Mouse (Mus musculus): ENCODE measurements around the gene Elp5. TPM values are rescaled to one million over a fixed set of nuclear protein-coding genes. Genes with fewer than 3 reads are reported as not detected.

Gene Elp5
- polyA plus RNA-seq, 1 experiment: 75.3 TPM

DNA sequence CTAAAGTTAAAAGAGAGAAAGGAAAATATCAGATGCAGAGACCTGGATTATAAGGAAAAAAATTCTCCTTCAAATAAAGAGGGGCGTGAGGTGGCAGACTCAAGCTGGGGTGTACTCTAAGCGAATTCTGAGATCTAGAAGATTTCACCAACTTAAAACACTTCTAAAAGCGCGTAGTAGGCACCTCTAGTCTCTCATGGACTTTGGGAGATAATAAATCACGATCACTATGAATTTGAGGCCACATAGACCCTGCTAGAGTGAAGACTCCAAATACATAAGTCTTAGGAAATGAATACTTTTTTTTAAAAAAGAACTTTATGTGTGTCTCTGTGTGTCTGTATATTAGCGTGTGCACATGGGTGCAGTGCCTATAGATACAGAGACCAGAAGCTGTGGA lies 33.4 kb upstream of the Elp5 start:
- peaks cover 9% of the 10 kb centered on the region; the same call in 1 of the 2 replicates for H3K36me3 ChIP-seq (ENCODE audit: control insufficient read depth, insufficient read depth, low read length)
- TF ChIP-seq CTCF (IDR thresholded peaks at IDR 0.05; ENCODE audit: borderline replicate concordance, control insufficient read depth, extremely low read depth, insufficient read depth, low read length, poor library complexity) (no peak), POLR2A (IDR thresholded peaks at IDR 0.05; ENCODE audit: control insufficient read depth, extremely low read depth, insufficient read depth, low read length, poor library complexity) (no peak)
- no peak overlapping the region for H3K4me3 ChIP-seq (ENCODE audit: control insufficient read depth, insufficient read depth, low read length)
- 80% methylated on average over 6 of the region's 6 CpGs for WGBS
- no peak overlapping the region for H3K27ac ChIP-seq (ENCODE audit: control insufficient read depth, insufficient read depth, low read length)
- H3K4me1 ChIP-seq (replicated peaks; ENCODE audit: control insufficient read depth, insufficient read depth, low read length): peaks cover 37% of the 10 kb centered on the region
- no peaks in the 10 kb centered on the region for H3K27me3 ChIP-seq (ENCODE audit: control insufficient read depth, insufficient read depth, low read length)
- DNase-seq: no peak

- H3K27ac ChIP-seq (ENCODE audit: control insufficient read depth, insufficient read depth, low read length): peak within 1 kb of the TSS; percentile 63
- peaks cover 31% of the 10 kb centered on the region for H3K4me1 ChIP-seq (replicated peaks; ENCODE audit: control insufficient read depth, insufficient read depth, low read length)
- H3K36me3 ChIP-seq (ENCODE audit: control insufficient read depth, insufficient read depth, low read length): peaks cover 15% of the 10 kb centered on the region
- under 1% methylated on average over 35 of the region's 35 CpGs for WGBS
- peak within 1 kb of the TSS; percentile 96 for H3K4me3 ChIP-seq (ENCODE audit: control insufficient read depth, insufficient read depth, low read length)
- peak; percentile 88 for DNase-seq
- no peaks in the 10 kb centered on the region for H3K27me3 ChIP-seq (ENCODE audit: control insufficient read depth, insufficient read depth, low read length)
- TF ChIP-seq POLR2A (IDR thresholded peaks at IDR 0.05; ENCODE audit: control insufficient read depth, extremely low read depth, insufficient read depth, low read length, poor library complexity) (0 out of 2 replicates have a peak, but pooled peaks have one; percentile 41), CTCF (IDR thresholded peaks at IDR 0.05; ENCODE audit: borderline replicate concordance, control insufficient read depth, extremely low read depth, insufficient read depth, low read length, poor library complexity) (peak; percentile 83)
Observed at GRCm38 (mm10) chr11:70014880-70015558, 32.7 kb upstream of the Elp5 start, which contains the start of gene Acadvl. TSS of gene Acadvl (minus strand) at chr11:70015411.

DNA sequence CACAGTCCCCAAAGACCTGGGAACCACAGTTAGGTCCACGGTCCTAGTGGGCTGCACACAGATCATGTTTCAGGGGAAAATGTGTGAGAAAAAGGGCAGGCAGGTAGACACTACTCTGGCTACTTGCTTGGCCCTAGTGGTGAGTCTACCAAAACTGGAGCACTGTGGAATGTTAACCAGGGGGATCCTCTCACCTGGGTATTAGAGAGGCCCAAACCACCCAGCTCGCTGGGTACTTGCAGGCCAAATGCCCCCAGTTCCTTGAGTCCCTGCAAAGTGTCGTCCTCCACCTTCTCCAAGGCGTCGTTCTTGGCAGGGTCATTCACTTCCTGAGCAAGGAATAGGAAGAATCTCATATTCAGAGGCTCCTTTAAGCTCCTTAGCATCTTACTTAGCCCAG lies 31.7 kb upstream of the Elp5 start:
- no peak overlapping the region for H3K27ac ChIP-seq (ENCODE audit: control insufficient read depth, insufficient read depth, low read length)
- H3K4me1 ChIP-seq (replicated peaks; ENCODE audit: control insufficient read depth, insufficient read depth, low read length): peaks cover 22% of the 10 kb centered on the region
- peaks cover 25% of the 10 kb centered on the region for H3K36me3 ChIP-seq (ENCODE audit: control insufficient read depth, insufficient read depth, low read length)
- H3K27me3 ChIP-seq (ENCODE audit: control insufficient read depth, insufficient read depth, low read length): no peaks in the 10 kb centered on the region
- no peak for TF ChIP-seq POLR2A (IDR thresholded peaks at IDR 0.05; ENCODE audit: control insufficient read depth, extremely low read depth, insufficient read depth, low read length, poor library complexity)
- no peak for TF ChIP-seq CTCF (IDR thresholded peaks at IDR 0.05; ENCODE audit: borderline replicate concordance, control insufficient read depth, extremely low read depth, insufficient read depth, low read length, poor library complexity)
- 83% methylated on average over 5 of the region's 5 CpGs for WGBS
- H3K4me3 ChIP-seq (ENCODE audit: control insufficient read depth, insufficient read depth, low read length): no peak overlapping the region
- no peak for DNase-seq

DNA sequence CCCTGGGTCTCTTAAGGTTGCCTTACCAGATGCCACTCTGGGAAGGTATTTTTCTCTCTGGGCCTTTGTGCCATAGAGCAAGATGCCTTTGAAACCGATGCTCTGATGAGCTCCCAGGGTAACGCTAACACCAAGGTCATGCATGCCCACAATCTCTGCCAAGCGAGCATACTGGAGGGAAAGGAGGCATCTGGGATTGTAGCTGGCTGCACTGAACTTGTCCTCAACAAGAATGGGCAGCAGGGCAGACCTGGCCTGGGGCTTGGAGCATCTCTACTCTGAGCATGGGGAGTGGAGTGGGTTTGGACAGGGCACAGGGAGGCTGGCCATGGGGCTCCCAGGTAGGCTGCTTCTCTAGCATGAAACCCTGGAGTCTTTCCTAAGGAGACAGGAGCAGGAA lies 31.1 kb upstream of the Elp5 start:
- Histone ChIP-seq H3K4me1 (replicated peaks; ENCODE audit: control insufficient read depth, insufficient read depth, low read length) (peaks cover 19% of the 10 kb centered on the region), H3K36me3 (ENCODE audit: control insufficient read depth, insufficient read depth, low read length) (peaks cover 31% of the 10 kb centered on the region), H3K27ac (ENCODE audit: control insufficient read depth, insufficient read depth, low read length) (no peak overlapping the region), H3K27me3 (ENCODE audit: control insufficient read depth, insufficient read depth, low read length) (no peaks in the 10 kb centered on the region), H3K4me3 (ENCODE audit: control insufficient read depth, insufficient read depth, low read length) (no peak overlapping the region)
- TF ChIP-seq POLR2A (IDR thresholded peaks at IDR 0.05; ENCODE audit: control insufficient read depth, extremely low read depth, insufficient read depth, low read length, poor library complexity) (no peak), CTCF (IDR thresholded peaks at IDR 0.05; ENCODE audit: borderline replicate concordance, control insufficient read depth, extremely low read depth, insufficient read depth, low read length, poor library complexity) (no peak)
- DNase-seq: no peak
- 96% methylated on average over 3 of the region's 3 CpGs for WGBS

DNA sequence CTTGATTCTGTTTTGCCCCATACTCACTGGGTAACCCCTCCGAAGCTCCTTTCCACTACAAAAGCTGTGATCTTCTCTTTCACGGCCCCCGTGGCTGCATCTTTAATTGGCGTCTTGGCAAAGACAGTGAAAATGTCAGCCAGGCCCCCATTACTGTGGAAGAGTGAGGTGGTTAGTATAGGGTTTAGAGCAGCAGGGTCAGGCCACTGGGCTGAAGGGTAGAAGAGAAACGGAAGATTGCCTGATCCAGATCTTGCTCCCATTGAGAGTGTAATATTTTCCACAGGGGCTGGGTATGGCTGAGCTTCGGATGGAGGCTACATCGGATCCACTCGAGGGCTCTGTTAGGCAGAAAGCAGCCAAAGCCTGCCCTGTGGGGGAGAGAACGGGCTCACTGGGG lies 30.6 kb upstream of the Elp5 start:
- Histone ChIP-seq H3K27me3 (ENCODE audit: control insufficient read depth, insufficient read depth, low read length) (no peaks in the 10 kb centered on the region), H3K4me1 (replicated peaks; ENCODE audit: control insufficient read depth, insufficient read depth, low read length) (peaks cover 16% of the 10 kb centered on the region), H3K4me3 (ENCODE audit: control insufficient read depth, insufficient read depth, low read length) (no peak overlapping the region), H3K27ac (ENCODE audit: control insufficient read depth, insufficient read depth, low read length) (no peak overlapping the region), H3K36me3 (ENCODE audit: control insufficient read depth, insufficient read depth, low read length) (peaks cover 36% of the 10 kb centered on the region)
- DNase-seq: no peak
- TF ChIP-seq CTCF (IDR thresholded peaks at IDR 0.05; ENCODE audit: borderline replicate concordance, control insufficient read depth, extremely low read depth, insufficient read depth, low read length, poor library complexity): no peak
- TF ChIP-seq POLR2A (IDR thresholded peaks at IDR 0.05; ENCODE audit: control insufficient read depth, extremely low read depth, insufficient read depth, low read length, poor library complexity): no peak
- WGBS: 96% methylated on average over 9 of the region's 9 CpGs

- peaks cover 52% of the 10 kb centered on the region for H3K36me3 ChIP-seq (ENCODE audit: control insufficient read depth, insufficient read depth, low read length)
Observed at GRCm38 (mm10) chr11:70010961-70011360, 28.6 kb upstream of the Elp5 start.

More at GRCm38 (mm10) chr11:70010961-70011360, 28.6 kb upstream of the Elp5 start:
- peaks cover 12% of the 10 kb centered on the region for H3K4me1 ChIP-seq (replicated peaks; ENCODE audit: control insufficient read depth, insufficient read depth, low read length)
- H3K4me3 ChIP-seq (ENCODE audit: control insufficient read depth, insufficient read depth, low read length): no peak overlapping the region
- no peaks in the 10 kb centered on the region for H3K27me3 ChIP-seq (ENCODE audit: control insufficient read depth, insufficient read depth, low read length)
- 97% methylated on average over 10 of the region's 10 CpGs for WGBS
- TF ChIP-seq CTCF (IDR thresholded peaks at IDR 0.05; ENCODE audit: borderline replicate concordance, control insufficient read depth, extremely low read depth, insufficient read depth, low read length, poor library complexity) (no peak), POLR2A (IDR thresholded peaks at IDR 0.05; ENCODE audit: control insufficient read depth, extremely low read depth, insufficient read depth, low read length, poor library complexity) (no peak)
- no peak for DNase-seq
- H3K27ac ChIP-seq (ENCODE audit: control insufficient read depth, insufficient read depth, low read length): no peak overlapping the region
